ENCODE assay signal across 9 mouse cellular contexts in genomic region chr5:20584769-20585168, GRCm38 (mm10).
"Had no signal": no experiment of that assay in that cellular context is flagged by ENCODE, and none has a peak within 500 bp of the region (broad histone marks: within the 10 kb centered on the region; RNA-seq: fewer than 3 reads in every experiment).

No protein-coding gene starts in this region.

- H3K4me3 ChIP-seq: limb, embryonic 13.5 days; neural tube, embryonic 12.5 days had no signal

- H3K9ac ChIP-seq: limb, embryonic 13.5 days; liver, embryonic 14.5 days; neural tube, embryonic 12.5 days had no signal

- H3K36me3 ChIP-seq: limb, embryonic 13.5 days; neural tube, embryonic 12.5 days had no signal

- H3K4me2 ChIP-seq: limb, embryonic 13.5 days; neural tube, embryonic 12.5 days had no signal

- DNase-seq: kidney, adult 18-20 months; kidney, postnatal 10 days; kidney, postnatal 4 days; lung, adult 18-20 months; thymus, postnatal 4 days had no signal

- H3K9me3 ChIP-seq: limb, embryonic 13.5 days; neural tube, embryonic 12.5 days had no signal

- H3K27me3 ChIP-seq: limb, embryonic 13.5 days; neural tube, embryonic 12.5 days had no signal

- H3K4me1 ChIP-seq: limb, embryonic 13.5 days; neural tube, embryonic 12.5 days had no signal

- H3K27ac ChIP-seq: limb, embryonic 13.5 days; liver, embryonic 14.5 days; neural tube, embryonic 12.5 days; stomach, postnatal 0 days had no signal
